Mouse (Mus musculus) limb, embryonic 11.5 days (tissue): Measurements from ENCODE around the gene Acer3. TPM values are rescaled to one million over a fixed set of nuclear protein-coding genes. Genes with fewer than 3 reads are reported as not detected.
A peak's percentile ranks its signal among the peaks of the same experiment; 100 is the strongest.

Experiments
- ATAC-seq: fragments of 200-750 bp; cut with Nextera tagmentation; 2 replicates; pipeline ENCODE4 v1.8.0; 2017; ENCODE audit warnings: low read depth; ENCODE audit not compliant: insufficient number of reproducible peaks, low FRiP score, low TSS enrichment
- DNase-seq: peaks from one replicate; pipeline ENCODE4 v3.0.0-alpha.2; 2015; ENCODE audit warnings: low spot score
- H3K27ac ChIP-seq: fragments of 300-500 bp; sonication (generic); replicated peaks from 2 replicates; pipeline ENCODE4 v1.5.1; 2014; ENCODE audit warnings: low read depth, mild to moderate bottlenecking, low read length
- H3K27me3 ChIP-seq: fragments of 300-500 bp; sonication (generic); 2 replicates; pipeline ENCODE4 v1.6.1; 2014; ENCODE audit warnings: mild to moderate bottlenecking, low read length, mixed read lengths; ENCODE audit not compliant: control insufficient read depth, insufficient read depth
- H3K36me3 ChIP-seq: fragments of 300-500 bp; sonication (generic); 2 replicates; pipeline ENCODE4 v1.6.1; 2014; ENCODE audit warnings: mild to moderate bottlenecking, low read length, moderate library complexity, mixed read lengths; ENCODE audit not compliant: control insufficient read depth, insufficient read depth
- H3K4me1 ChIP-seq: fragments of 300-500 bp; sonication (generic); 2 replicates; pipeline ENCODE4 v1.6.1; 2014; ENCODE audit warnings: low read length, mixed read lengths; ENCODE audit not compliant: control insufficient read depth, insufficient read depth
- H3K4me2 ChIP-seq: fragments of 300-500 bp; sonication (generic); 2 replicates; pipeline ENCODE4 v1.6.1; 2014; ENCODE audit warnings: low read depth, mild to moderate bottlenecking, moderate library complexity; ENCODE audit not compliant: severe bottlenecking
- H3K4me3 ChIP-seq: fragments of 300-500 bp; sonication (generic); 2 replicates; pipeline ENCODE4 v1.5.1; 2014; ENCODE audit warnings: low read depth, low read length
- H3K9ac ChIP-seq: fragments of 300-500 bp; sonication (generic); 2 replicates; pipeline ENCODE4 v1.6.1; 2014; ENCODE audit warnings: mild to moderate bottlenecking, low read length
- H3K9me3 ChIP-seq: fragments of 300-500 bp; sonication (generic); 2 replicates; pipeline ENCODE4 v1.6.1; 2016; ENCODE audit warnings: low read length; ENCODE audit not compliant: control insufficient read depth
- WGBS: fragments of 180-500 bp; shearing (Covaris S2); extraction: QIAGEN DNeasy Blood & Tissue Kit; methylation state at CpG from one replicate; pipeline ENCODE4 v1.1.7; 2014; 5-methylcytosine and 5-hydroxymethylcytosine counted together
- polyA plus RNA-seq: library from polyadenylated mRNA; unstranded; fragments of >200 nt; fragmentation: Nextera tagmentation; extraction: Ambion mirVana; gene quantifications from 2 replicates; pipeline ENCODE4 v1.2.1, GENCODE M21; 2014

The Acer3 gene
- polyA plus RNA-seq: 24.6 and 26.4 TPM in 2 replicates

DNA sequence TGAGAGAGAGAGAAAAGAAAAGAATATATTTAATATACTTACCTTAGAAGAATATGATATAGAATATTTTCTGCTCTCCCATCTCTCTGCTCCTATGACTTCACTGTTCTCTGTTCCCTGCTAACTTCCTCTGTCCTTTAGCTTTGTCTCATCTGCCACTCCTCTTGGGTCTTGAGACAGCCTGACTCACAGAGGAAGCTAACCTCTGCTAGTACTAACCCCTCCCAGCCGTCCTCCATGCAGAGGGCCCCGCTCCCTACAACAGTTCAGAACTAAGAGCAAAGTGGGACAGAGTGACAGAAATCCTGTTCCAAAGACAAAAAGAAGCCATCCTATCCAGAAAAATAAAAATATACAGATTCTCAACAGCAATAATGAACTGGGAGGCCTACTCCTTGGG, at the start of gene Acer3:
Gene Acer3, minus strand, starts transcription at position 126 of the 400 bp plus-strand sequence.
- no peak within 1 kb of the TSS for H3K4me2 ChIP-seq
- ATAC-seq (no peak), DNase-seq (no peak)
- no peaks in the 10 kb centered on the region for H3K9me3 ChIP-seq
- no peak within 1 kb of the TSS for H3K9ac ChIP-seq
- no peak within 1 kb of the TSS for H3K4me3 ChIP-seq
- no peaks in the 10 kb centered on the region for H3K27me3 ChIP-seq
- no peak within 1 kb of the TSS for H3K27ac ChIP-seq
- WGBS: 91% methylated on average over 2 of the region's 2 CpGs
- H3K36me3 ChIP-seq: no peaks in the 10 kb centered on the region
- no peaks in the 10 kb centered on the region for H3K4me1 ChIP-seq

DNA sequence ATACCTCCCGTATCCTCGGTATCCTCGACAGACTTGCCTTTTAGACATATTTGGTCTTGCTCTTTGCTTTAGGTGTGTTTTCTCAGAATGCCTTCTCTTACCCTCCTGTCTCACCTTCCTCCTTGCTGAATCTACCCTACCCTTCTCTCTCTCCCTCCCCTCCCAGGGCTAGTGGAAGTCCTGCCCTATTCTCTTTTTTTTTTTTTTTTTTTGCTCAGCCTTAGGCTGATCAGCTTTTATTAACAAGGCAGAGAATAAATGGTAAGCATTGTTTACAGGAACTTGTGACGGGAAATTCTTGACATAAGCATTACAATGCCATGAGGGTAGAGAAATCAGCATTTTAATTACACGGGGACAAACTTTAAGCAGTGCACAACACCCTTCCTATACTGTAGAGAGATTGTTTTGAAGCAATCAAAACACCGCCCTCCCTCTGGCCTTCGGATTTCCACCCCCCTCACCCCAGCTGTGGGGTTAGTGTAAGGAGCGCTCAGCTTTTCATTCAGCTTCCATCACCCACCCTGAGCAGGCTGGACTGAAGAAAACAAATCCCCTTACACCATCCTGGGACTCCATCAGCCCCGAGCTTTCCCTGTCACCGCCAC, 48.9 kb upstream of the Acer3 start:
- H3K4me1 ChIP-seq: no peaks in the 10 kb centered on the region
- DNase-seq (no peak), ATAC-seq (no peak)
- no peaks in the 10 kb centered on the region for H3K9me3 ChIP-seq
- no peak overlapping the region for H3K9ac ChIP-seq
- H3K4me3 ChIP-seq: no peak overlapping the region
- H3K27me3 ChIP-seq: no peaks in the 10 kb centered on the region
- H3K4me2 ChIP-seq: no peak overlapping the region
- no peak overlapping the region for H3K27ac ChIP-seq
- no peaks in the 10 kb centered on the region for H3K36me3 ChIP-seq
- 67% methylated on average over 10 of the region's 10 CpGs for WGBS

DNA sequence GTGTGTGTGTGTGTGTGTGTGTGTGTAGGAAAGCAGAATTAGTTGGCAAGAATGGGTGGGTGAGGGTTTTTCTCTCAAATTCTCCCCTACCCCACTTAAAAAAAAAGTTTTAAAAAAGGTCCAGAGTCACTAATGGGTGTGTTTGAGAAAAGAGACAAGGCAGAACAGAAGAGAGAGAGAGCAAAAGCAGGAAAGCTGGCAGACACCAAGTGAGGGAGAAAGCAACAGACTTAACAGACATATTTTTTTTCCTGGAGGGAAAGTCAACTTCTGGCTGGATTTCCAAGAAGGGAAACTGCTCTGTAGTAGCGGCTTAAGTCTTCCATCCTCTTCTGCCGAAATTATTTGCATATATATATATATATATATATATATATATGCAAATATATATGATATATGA, 40.7 kb upstream of the Acer3 start:
- H3K4me3 ChIP-seq: no peak overlapping the region
- H3K27me3 ChIP-seq: no peaks in the 10 kb centered on the region
- ATAC-seq: 0 out of 2 replicates have a peak, but pooled peaks have one; percentile 0
- 0 out of 2 replicates have a peak overlapping the region, but pooled peaks have one; percentile 25 for H3K27ac ChIP-seq
- 28% methylated on average over 2 of the region's 2 CpGs for WGBS
- H3K4me2 ChIP-seq: no peak overlapping the region
- H3K9ac ChIP-seq: no peak overlapping the region
- no peak for DNase-seq
- no peaks in the 10 kb centered on the region for H3K9me3 ChIP-seq
- H3K4me1 ChIP-seq: peaks cover 14% of the 10 kb centered on the region
- H3K36me3 ChIP-seq: no peaks in the 10 kb centered on the region

DNA sequence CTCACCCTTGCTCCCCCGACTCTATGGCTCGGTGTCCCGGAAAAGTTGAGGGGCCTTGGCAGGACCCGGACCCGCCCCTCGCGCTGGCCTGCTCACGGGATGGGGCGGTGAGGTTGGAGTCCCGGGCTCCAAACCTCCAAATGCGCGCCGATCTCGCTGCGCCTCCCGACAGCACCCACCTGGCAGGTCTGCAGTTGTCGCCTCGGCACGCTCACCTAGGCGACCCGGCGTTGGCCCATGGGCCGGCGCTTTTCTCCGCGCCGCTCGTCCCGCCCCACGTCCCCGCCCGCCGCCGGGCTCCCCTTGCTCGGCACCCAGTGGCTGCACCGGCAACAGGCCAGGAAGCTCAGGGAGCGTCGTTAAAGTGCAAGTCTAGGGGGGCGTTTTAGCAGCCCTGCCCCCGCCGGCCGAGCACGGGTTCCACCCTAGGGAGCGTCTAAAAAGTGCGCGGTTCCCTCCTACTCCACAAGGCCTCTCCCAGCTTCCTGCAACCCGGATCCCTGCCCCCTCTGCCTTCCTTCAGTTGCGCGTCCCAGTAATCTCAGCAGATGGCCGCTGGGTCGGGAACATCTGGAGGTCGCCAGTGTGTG, 40.1 kb upstream of the Acer3 start, which contains the start of gene Tsku:
Gene Tsku, minus strand, starts transcription at position 266 of the 590 bp plus-strand sequence.
- DNase-seq: peak; percentile 97
- peak within 1 kb of the TSS; percentile 78 for H3K4me3 ChIP-seq
- H3K9ac ChIP-seq: peak within 1 kb of the TSS; percentile 63
- peak; percentile 93 for ATAC-seq
- peaks cover 18% of the 10 kb centered on the region for H3K4me1 ChIP-seq
- H3K9me3 ChIP-seq: no peaks in the 10 kb centered on the region
- no peaks in the 10 kb centered on the region for H3K36me3 ChIP-seq
- H3K27me3 ChIP-seq: no peaks in the 10 kb centered on the region
- peak within 1 kb of the TSS; percentile 59 for H3K4me2 ChIP-seq
- WGBS: under 1% methylated on average over 52 of the region's 52 CpGs
- H3K27ac ChIP-seq: peak within 1 kb of the TSS; percentile 88

DNA sequence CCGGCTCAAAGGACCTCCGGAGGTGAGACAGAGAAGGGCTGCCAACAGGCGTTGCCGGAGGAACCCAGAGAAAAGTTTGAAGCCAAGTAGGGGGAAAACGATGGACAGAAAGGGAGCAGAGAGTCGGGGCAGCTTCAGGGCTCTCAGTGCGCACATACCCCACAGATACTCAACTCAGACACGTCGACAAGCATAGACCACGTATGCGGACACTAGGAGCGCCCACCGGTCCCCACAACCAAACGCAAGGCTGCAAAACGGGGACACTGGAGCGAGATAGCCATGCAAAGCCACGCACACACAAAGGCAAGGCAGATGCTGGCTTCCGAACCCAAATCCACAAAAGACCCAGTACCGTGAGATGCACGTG, 39.6 kb upstream of the Acer3 start:
- WGBS: 0% methylated on average over 20 of the region's 20 CpGs
- H3K4me3 ChIP-seq: peak overlapping the region; percentile 78
- H3K27ac ChIP-seq: peak overlapping the region; percentile 88
- no peaks in the 10 kb centered on the region for H3K27me3 ChIP-seq
- H3K36me3 ChIP-seq: no peaks in the 10 kb centered on the region
- DNase-seq: no peak
- H3K4me2 ChIP-seq: peak overlapping the region; percentile 59
- peak; percentile 18 for ATAC-seq
- H3K9me3 ChIP-seq: no peaks in the 10 kb centered on the region
- peaks cover 23% of the 10 kb centered on the region for H3K4me1 ChIP-seq
- H3K9ac ChIP-seq: peak overlapping the region; percentile 63

DNA sequence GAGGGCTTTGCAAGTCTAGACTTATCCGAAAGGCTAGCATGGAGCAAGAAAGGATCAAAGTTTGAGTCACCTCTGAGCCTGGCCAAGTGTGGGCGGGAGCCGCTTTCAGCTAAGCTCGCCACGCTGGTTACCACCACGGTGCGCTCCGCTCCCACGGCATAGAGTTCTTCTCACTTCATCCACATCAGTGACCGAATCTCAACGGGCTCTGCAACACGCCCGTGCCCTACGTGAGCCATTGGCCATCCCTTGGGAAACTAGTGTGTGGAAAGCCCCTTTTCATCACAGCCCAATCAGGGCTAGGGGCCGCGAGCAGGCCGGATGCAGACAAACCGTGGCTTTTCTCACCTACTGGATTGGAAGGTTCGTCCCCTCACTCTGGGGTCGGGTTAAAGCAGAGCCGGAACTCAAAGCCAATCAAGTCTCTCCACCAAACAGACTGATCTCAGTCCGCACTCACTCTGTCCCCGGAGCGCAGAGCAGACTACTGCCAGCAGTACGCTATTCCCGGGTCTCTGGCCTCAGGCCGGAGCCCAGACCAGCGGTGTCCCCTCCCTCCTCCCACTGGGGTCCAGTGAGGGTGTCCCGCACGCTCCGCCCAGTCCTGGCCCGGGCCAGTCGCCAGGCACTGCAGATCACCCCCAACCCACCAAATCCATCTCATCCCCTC, 39.1 kb upstream of the Acer3 start:
- Histone ChIP-seq H3K4me1 (peaks cover 29% of the 10 kb centered on the region), H3K27ac (peak overlapping the region; percentile 88), H3K4me3 (peak overlapping the region; percentile 78), H3K36me3 (no peaks in the 10 kb centered on the region), H3K4me2 (peak overlapping the region; percentile 59), H3K9me3 (no peaks in the 10 kb centered on the region), H3K27me3 (no peaks in the 10 kb centered on the region), H3K9ac (peak overlapping the region; percentile 63)
- ATAC-seq (peak; percentile 63), DNase-seq (peak; percentile 83)
- WGBS: under 1% methylated on average over 33 of the region's 33 CpGs

DNA sequence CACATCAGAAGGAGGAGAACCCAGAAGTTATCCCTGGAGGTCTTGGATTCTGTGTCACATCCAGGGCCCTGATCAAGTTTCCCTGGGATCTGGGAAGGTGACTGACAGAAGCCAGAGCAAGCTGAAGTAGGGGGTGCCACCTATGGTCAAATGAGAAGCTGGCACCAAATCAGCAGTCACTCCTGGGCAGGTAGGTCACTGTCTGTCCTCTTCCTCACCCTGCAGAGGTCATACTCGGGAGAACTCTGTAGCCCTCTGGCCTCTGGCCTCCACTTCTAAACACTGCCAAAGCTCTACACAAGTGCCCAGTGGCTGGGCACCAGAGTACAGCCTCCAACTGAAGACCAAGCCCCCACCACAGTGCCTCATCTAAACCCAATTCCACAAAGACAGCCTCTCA, 37.0 kb upstream of the Acer3 start:
- H3K4me1 ChIP-seq: peaks cover 48% of the 10 kb centered on the region
- H3K36me3 ChIP-seq: no peaks in the 10 kb centered on the region
- H3K4me3 ChIP-seq: no peak overlapping the region
- DNase-seq (peak; percentile 18), ATAC-seq (no peak)
- no peaks in the 10 kb centered on the region for H3K9me3 ChIP-seq
- H3K27me3 ChIP-seq: no peaks in the 10 kb centered on the region
- H3K9ac ChIP-seq: no peak overlapping the region
- no peak overlapping the region for H3K4me2 ChIP-seq
- 50% methylated on average over 1 of the region's 1 CpGs for WGBS
- no peak overlapping the region for H3K27ac ChIP-seq

DNA sequence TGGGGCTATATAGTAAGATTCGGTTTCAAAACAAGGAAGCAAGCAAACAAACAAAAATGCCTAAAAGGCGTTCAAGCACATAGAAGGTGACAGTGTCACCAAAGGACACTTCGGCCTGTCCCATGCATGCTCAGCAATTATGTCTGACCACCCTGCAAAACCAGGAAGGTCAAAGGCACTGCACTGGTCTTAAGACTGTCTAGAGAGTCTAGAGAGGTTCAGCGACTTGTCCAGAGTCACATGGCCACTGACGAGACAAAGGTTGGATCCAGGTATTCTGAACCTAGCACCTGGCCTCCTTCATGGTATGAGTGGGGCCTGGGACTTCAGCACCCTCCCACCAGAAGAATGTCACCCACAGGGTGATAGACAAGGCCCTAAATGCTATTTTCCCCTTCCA, 36.3 kb upstream of the Acer3 start:
- 76% methylated on average over 5 of the region's 5 CpGs for WGBS
- DNase-seq (peak; percentile 18), ATAC-seq (no peak)
- no peaks in the 10 kb centered on the region for H3K27me3 ChIP-seq
- no peaks in the 10 kb centered on the region for H3K9me3 ChIP-seq
- H3K4me3 ChIP-seq: no peak overlapping the region
- H3K9ac ChIP-seq: no peak overlapping the region
- no peak overlapping the region for H3K4me2 ChIP-seq
- H3K4me1 ChIP-seq: peaks cover 48% of the 10 kb centered on the region
- no peak overlapping the region for H3K27ac ChIP-seq
- H3K36me3 ChIP-seq: 0 out of 2 replicates have a peak, but pooled peaks cover 2% of the 10 kb centered on the region
